Mouse (Mus musculus) telencephalon, adult 2 months (tissue): ENCODE measurements around the gene Tmem150b.

Source experiments
- DNase-seq: peaks from one replicate; pipeline ENCODE4 v3.0.0-alpha.2; 2011; ENCODE audit warnings: low read depth, low spot score

The Tmem150b gene

DNA sequence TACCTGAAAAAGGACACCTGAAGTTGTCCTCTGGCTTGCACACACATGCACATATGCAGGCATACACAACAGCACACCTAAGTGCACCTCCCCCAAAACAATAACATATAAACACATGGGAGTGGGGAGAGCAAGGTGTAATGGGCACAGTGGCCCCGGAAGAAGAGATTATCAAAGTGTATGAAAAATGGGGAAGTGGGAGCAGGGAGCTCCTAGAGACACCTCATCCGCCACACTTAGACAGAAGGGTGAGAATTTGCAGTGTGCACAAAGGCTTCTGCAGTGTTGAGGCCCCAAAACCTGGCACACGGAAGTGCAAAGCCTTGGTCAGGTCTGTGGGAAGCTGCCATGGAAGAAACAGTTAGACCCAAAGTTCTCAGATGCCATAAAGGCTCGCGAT lies 6.0 kb upstream of the Tmem150b start:
- no peak for DNase-seq

DNA sequence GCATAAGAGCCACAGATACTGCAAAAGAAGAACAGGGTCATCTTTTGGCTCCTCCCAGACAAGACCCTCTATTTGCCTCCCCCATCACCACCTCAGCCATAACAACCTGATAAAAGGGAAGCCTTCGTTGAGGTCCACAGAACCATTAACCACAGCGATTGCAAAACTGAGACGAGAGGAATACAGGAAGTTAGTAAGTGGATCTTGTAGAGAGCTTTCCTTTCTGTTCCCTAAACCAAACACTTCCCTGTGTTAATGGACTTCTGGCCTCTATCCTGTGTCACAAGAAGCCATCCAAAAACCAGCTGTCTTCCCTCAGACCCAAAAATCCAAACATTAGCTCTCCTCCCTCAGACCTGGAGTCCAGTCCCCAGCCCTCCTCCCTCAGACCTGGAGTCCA lies 690 bp downstream of the Tmem150b start:
- DNase-seq = no peak

DNA sequence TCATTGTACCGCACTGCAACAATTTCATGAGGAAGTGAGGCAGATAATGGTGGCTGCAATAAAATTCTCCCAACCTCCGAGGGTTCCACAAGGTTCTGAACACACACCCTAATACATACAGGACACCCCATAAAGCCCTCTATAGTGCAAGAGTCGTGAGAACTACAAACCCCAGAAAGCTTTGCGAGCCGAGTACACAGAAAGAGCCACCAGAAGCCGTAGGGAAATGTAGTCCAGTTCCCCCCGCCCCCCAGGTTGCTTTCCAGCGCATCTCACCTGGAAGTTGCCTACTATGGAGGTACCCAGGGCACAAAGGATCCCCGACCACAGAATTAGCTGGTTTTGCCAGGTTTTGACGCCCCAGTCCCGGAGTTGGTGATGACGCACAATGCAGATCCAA lies 1.5 kb downstream of the Tmem150b start:
- no peak for DNase-seq

DNA sequence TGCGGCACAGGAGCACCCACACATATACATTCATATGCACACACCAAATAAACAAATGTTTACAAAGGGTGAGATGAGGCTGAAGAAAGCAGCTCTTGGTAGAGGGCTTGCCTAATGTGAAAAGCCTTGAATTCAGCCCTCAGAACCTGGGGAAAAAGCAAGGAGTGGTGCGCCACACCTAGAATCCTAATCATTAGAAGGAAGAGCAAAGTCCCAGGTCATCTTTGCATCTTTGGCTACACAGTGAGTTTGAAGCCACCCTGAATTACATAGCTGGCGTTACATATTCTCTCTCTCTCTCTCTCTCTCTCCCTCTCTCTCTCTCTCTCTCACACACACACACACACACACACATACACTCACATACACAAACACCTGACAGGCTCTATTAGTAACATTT lies 5.8 kb downstream of the Tmem150b start:
- DNase-seq = no peak

DNA sequence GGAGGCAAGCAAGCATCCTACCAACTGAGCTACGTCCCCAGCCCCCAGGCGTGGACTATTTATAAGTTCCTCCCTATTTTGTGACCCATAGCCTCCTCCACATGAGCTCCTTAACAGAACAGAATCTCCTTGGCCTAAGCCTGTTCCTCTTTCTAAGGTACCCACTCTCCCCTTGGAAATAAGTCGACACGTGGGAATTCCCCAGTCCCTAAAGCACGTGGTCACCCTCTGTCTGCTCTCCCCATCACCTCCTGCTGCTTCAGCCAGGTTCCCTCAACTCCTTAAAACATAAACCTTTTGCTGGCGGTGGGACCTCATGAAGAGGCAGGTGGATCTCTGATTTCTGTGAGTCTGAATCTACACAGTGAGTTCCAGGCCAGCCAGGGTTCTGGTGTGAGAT lies 8.1 kb downstream of the Tmem150b start:
- DNase-seq = no peak

DNA sequence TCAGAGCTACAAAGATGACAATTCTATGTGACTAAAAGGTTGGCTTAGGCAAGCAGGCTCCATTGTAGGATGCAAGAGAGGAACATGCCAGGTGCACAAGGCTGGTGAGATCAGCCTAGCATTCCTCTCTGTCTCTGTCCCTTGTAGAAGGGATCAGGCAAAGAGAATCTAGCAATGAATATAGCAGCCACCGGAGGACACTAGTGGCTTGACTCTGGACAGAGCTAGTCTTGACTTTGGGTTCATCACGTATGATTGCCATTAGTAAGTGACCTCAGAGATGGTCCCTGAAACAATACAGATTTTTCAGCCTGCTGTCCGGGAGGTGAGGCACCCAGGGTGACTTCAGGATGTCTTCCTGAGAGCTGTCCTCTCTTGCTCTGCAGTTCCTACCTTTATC lies 12.5 kb downstream of the Tmem150b start:
- no peak for DNase-seq

DNA sequence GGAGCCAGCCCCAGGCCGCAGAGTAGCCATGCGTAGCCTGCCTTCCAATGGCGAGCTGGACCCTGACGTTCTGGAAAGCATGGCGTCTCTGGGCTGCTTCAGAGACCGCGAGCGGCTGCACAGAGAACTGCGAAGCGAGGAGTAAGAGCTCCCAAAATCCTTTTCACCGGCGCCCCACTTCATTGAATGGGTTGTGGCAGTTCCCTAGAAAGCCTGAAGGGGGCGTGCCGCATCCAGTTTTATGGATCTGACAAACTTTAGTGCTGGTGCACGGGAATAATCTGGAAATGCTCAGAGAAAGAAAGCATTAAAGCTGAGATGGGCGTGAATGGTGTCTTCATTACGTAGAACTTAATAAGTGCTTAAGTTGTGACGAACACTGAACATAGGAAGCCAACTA lies 20.0 kb downstream of the Tmem150b start:
- no peak for DNase-seq

DNA sequence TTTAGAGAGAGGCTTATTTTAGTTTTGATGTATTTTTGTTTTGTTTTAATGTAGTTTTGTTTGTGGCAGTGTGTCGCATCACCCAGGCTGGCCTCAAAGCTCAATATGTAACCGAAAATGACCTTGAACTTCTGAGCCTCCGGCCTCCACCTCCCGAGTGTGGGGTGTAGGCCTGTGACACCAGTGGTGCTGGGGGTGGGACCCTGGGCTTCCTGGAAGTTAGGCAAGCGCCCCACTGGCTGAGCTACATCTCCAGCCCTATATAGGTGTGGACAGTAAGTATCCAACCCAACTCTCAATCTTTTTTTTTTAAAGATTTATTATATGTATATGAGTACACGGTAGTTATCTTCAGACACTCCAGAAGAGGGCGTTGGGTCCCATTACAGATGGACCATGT lies 21.9 kb downstream of the Tmem150b start:
- no peak for DNase-seq

DNA sequence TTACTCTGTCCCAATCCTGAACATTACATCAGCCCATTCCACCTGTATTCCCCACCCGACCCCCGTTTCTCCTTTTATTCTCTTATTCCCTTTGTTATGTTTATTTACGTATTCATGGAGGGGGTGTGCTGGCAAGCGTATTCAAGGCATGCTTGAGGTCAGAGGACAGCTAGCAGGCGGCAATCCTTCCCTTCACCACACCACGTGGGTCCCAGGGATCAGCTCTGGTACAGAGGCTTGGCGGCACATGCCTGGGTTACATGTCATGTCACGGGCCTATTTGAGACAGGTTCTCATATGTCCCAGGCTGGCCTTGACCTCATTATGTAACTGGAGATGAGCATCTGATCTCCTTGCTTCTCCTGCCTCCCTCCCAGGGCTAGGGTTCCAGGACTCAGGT lies 22.7 kb downstream of the Tmem150b start:
- no peak for DNase-seq

DNA sequence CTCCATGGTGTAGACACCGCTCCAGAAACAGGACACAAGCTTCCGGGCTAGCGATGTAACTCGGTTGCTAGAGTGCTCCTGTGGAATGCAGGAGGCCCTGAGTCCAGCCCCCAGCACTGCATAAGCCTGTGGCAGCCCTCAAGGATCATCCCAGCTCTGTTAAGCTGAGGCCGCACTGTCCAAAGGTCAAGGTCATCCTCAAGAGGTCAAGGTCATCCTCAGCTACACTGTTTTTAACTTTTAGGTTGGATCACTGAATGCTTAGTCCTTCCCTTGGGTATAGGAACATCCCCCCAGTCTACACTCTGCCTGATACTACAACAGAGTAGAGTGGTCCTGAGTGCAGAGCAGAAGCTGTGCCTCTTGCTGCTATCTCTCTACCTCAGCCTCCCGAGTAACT lies 32.0 kb downstream of the Tmem150b start:
- no peak for DNase-seq

DNA sequence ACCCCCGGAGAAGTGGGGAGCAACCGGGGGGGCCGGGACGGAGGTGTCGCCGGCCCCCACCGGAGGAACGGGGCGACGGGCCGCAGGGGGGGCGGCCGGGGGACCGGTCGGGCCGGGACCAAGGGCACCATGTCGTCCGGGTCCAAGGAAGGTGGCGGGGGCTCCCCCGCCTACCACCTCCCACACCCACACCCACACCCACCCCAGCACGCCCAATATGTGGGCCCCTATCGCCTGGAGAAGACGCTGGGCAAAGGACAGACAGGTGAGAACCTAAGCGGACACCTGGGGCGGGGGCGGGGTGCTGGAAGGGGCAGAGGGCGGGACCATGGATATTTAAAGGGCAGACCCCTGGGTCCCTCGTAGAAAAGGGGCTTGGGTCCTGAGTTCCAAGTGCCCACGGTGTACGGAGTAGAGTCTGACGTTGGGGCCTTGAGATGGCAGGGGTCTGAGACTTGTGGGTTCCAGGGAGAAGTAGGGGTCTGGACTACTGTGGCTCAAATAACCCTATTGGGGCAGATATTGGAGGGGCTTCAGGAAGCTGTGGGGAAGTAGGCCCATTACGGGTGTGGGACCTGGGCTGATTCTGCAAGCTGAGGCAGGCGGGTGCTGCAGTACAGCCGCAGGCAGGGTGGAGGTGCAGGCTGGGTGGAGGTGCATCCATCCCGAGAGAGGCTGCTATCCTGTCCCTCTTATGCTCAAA lies 33.9 kb downstream of the Tmem150b start:
- no peak for DNase-seq

DNA sequence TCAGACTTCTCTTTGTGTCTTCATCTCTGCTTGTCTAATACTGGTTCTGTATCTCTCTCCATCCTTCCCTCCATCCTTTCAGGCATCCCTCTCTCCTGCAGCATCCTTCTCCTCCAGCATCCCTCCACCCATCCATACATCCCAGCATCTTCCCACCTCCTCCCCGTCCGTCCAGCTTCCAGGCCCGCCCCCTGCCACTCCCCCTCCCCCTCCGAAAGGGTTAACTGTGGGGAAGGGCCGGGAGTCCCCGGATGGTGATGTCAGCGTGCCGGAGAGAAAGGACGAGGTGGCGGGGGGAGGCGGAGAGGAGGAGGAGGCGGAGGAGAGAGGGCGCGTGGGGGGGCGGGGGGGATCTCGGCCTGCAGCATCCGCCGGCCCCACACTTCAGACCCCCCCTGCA lies 34.7 kb downstream of the Tmem150b start, which contains the start of gene Brsk1:
TSS of gene Brsk1 (plus strand) at position 218 of the 400 bp plus-strand sequence.
- DNase-seq = peak; percentile 74

DNA sequence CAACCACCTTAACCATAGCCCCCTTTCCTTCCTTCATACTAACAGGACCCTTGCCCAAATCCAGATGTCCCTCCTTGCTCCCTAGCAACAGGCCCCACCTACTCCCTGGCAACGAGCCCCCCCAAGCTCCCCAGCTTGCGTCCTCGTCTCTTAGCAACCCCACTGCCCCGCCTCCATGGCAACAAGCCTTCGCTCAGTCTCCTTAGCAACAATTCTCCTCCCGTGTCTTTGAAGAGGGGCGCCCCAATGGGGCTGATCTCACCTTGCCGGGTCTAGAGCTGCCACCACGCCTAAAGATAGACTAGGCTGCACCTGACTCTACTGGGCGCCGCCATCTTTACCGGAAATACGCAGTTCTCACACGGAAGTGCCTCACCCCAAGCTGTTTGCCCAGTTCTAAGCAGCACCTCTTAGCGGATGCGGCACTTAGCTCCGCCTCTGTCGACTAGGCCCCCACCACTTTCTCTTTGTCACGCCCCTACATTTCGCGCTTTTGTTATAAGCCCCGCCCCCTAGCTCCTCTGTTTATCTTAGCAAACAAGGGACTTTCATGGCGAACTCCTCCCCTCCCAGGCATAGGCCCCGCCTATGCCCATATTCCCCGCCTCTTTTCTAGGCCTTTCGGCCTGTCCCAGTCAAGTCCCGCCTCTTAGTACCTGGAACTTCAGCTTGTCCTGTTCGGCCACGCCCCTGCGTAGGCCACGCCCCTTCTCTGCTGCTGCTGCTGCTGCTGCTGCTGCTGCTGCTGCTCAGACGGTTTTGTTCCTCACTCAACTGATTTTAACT lies 40.2 kb downstream of the Tmem150b start, which contains the start of gene Hspbp1:
TSS of gene Hspbp1 (minus strand) at position 437 of the 786 bp plus-strand sequence.
- DNase-seq = peak; percentile 97

DNA sequence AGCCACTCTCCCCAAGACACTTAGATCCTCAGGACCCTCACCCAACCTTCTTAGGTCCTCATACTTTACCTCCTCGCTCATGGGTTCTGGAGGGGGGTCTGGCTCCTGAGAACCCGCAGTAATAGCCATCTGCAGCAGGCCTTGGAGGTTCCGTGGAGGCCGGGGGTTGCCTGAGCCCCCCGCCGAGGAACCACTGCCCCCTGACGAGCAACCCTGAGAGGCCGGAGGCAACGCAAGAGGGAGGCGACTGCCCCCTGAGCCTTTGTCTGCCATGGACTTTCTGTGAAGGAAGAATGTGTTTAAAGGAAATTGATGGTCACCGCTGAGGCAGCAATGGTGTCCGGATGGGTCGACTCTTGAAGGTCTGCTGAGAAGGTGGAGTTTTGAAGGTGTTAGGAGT lies 40.8 kb downstream of the Tmem150b start:
- no peak for DNase-seq

DNA sequence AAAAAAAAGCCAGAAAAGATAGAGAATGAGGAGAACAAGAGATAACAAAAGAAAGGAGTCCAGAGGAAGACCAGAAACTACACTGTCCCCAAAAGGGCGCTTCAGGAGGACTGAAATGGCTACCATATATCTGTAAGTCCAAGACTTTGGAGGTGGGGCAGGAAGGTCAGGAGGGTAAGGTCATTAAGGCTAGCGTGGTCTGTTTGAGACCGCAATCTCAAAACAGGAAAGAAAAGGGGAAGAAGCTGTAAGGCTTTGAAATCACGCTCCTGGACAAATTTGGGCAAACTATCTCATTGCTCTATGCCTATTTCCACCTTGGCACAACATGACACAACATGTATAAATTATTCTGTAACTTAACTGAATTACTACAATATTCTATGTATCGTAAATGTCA lies 41.7 kb downstream of the Tmem150b start:
- no peak for DNase-seq

DNA sequence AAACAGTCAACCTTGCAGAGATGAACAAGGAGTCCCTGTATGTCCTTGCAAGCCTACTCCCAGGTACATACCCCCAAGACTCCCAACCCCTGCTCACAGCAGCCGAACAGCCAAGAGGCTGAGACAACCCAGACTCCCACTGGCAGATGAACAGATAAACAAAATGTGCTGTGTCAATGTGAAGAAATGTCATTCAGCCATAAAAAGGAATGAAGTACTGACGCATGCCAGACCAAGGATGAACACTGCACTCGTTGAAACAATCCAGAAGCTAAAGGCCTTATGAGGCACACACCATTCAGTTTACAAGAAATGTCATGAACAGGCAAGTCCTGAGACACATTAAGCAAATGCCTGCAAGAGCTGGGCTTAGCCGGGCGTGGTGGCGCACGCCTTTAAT lies 49.8 kb downstream of the Tmem150b start:
- DNase-seq = no peak

DNA sequence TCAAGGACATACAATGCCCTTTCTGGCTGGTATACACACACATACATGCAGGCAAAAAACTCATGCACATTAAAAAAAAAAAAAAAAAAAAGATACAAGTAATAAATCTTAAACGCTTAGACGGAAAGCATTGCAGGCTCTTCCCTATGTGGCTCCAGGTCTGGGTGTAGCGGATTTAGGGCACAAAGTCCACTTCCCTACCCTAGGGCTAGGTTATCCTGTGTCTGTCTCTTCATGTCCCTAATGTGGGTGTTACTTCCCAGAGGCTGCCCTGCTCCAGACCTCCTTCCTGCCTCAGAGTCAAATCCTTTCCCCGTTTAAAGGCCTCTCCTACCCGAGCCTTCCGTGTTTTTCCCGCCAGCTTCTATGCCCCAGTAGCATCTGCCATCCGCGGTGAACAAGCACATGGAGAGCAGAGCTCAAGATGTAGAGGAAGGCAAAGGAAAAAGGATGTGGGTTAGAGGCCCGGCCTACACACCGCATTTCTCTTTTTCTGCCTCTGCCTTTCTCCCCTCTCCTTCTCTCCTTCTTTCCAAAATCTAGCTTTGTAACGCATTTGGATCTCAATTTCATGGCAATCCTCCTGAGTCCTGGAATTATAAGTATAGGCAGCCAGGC lies 50.8 kb downstream of the Tmem150b start:
- no peak for DNase-seq

DNA sequence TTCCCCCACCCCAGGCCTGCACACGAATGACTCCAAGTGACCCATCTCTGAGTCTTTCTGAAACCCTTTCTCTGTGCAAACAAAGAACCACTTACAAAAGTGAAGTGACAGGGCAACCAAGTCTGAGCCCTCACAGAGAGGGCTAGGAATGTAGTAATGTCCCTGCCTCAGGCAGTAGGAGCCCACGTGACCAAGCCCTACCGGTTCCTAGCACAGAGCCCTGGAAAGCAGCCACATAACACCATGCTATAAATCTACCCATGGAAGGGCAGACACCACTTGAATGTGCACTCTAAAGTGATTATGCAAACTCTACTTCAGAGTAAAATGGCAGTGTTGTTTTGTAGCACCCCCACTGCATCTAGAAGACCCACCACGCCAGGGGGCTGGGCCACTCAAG lies 53.1 kb downstream of the Tmem150b start:
- DNase-seq = no peak

DNA sequence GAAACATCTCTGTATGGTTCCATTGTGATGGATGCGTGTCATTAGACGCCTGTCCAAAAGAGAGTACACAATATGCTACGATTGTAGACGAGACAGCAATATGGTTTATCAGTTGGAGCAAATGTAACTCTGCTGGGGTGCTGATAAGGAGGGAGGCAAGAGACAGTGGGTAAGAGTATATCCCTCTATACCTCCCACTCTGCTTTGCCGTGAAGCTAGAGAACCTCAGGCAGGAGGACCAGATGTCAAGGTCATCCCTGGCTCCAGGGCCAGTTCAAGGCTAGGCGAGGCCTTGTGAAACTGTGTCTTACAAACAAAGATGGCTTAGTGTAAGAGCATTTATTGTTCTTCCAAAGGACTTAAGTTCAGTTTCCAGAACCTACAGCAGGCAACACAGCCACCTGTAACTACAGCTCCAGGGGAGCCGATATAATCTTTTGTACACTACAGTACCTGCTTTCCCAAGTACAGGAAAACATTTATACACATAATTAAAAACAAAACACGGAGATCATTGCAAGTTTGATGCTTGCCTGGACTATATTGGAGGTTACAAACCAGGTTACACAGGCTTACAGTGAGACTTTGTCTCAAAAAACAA lies 54.3 kb downstream of the Tmem150b start:
- DNase-seq = no peak

DNA sequence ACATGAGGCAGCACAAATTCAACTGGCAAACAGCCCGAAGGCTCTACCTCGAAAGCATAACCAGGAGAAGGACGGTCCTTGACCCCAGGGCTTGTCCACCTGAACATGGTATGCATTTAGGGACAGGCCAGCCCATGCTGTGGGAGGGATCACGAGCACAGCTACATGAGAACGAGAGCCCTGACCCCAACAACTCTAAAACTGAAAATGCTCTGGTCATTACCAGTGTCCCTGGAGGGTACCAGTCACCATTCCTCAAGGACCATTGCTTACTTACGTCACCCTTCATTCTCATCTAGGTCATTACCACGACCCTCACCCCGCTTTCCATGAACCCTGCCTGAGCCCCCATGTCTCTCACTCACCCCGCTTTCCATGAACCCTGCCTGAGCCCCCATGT lies 55.9 kb downstream of the Tmem150b start:
- no peak for DNase-seq

DNA sequence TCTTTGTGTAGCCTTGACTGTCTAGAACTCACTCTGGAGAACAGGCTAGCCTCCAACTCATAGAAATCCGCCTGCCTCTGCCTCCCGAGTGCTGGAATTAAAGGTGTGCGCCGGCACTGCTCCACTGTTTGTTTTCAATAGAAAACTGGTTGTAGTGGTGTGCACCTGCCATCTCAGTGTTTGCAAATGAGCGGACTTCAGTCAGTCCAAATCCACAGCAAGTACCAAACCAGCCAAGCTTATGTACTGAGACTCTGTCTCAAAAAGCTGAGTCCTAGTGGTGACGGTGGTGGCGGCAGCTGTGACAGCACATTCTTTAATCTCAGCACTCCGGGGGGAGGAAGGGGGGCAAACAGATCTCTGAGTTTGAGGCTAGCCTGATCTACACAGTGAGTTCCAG lies 56.5 kb downstream of the Tmem150b start:
- DNase-seq = no peak

DNA sequence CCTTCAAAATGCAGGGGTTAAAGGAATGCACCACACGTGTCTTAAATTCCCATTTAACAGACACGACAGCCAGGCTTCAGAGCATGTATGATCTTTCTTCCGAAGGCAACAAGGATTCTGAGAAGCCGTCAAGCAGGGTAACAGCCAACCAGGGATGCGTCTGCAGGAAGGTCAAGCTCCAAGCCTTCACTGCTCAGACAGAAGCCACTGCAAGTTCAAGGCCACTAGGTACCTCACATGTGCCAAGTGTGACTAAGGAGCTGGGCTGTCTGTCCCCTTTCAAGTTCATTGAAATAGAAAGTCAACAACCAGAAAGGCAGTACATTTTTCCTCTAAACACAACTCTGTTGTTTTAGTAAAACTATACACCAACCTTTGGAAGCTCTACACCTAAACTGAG lies 58.2 kb downstream of the Tmem150b start:
- no peak for DNase-seq
